Mouse (Mus musculus) liver, adult 2 months (tissue): Measurements from ENCODE around the gene Dapk3.

Experiments
- CTCF ChIP-seq: fragments of 200-500 bp; IDR thresholded peaks from 2 replicates; pipeline ENCODE4 v1.5.1; 2011; ENCODE audit warnings: low read depth, low read length, control low read depth
- POLR2A ChIP-seq: fragments of 200-500 bp; IDR thresholded peaks from 2 replicates; pipeline ENCODE4 v1.6.1; 2011; ENCODE audit warnings: low read length, control low read depth; ENCODE audit not compliant: insufficient read depth; ENCODE audit errors: extremely low read depth

- TF ChIP-seq POLR2A (peak; percentile 35; the same call in 1 of the 2 replicates), CTCF (no peak)
Measured at GRCm38 (mm10) chr10:81136706-81137231, 46.0 kb upstream of the Dapk3 start.
